Mouse (Mus musculus): ENCODE results near the gene Ddx27. TPM values are rescaled to one million over a fixed set of nuclear protein-coding genes. Genes with fewer than 3 reads are reported as not detected.

Gene Ddx27
- total RNA-seq, 2 experiments from 2014 or later: 22.0 to 23.6 TPM

DNA sequence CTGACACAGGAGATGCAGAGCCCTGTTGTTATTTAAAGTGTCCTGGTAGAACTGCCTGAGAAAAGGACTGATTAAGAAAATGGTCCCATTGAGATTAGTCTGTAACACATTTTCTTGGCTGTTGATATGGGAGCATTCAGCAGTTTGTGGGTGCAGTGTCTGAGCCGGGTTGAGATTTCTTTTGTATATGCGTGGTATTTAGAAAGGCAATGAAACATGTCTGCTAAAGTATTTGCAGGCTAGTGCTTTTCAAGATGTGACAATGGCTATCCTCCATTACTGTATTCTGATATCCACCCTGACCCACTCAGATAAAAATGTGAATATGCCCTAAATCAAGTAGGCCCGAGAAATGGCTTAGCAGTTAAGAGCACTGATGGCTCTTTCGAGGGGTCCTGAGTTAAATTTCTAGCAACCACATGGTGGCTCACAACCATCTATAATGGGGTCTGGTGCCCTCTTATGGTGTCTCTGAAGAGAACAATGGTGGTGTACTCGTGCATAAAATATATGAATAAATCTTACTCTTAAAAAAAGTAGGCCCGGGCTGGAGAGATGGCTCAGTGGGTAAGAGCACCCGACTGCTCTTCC is 49.0 kb downstream of the Ddx27 start:
- no peak for DNase-seq

DNA sequence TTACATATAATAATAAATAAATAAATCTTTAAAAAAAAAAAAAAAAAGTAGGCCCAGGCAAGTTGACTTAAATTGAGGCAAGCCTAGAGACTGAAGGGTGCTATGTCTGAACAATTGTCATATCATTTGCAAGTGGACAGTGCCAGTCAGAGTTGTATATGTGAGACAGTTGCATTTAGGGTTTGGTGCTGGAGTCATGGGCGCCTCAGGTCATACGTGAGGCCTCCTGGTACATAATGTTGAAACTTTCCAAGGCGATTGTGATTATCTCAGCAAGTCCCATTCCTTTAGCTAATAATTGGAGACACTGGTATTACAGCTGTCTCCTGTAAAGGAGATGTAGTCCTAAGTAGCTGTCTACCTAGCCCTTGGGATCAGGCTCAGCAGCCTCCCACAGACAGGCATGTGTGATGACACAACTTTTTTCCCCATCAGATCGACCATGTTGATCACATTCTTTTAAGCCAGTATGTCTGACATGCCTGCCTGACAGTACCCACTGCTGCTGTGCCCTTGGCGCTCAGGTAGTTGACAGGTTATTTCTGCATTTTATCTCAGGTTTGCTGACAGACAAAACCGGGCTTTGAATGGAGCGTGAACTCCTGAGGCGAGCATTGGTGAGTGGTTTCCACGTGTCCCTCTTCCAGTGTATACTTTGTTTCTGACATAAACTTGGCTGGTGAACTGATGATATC is 49.8 kb downstream of the Ddx27 start:
- DNase-seq: no peak

DNA sequence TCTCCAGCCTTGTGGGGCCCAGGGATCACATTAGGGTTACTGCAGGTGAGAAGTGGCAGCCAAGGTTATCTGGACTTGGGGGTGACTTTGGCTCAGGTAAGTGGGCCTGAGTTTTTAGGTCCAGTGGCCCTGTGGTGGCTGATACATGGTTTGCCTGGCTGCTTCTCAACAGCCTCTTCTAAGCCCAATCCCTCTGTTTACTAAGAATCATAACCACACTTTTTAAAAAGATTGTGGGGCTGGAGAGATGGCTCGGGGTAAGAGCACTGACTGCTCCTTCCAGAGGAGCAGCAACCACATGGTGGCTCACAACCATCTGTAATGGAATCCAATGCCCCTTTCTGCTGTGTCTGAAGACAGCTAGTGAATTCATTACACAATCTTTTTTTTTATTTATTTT is 51.0 kb downstream of the Ddx27 start:
- DNase-seq: no peak

DNA sequence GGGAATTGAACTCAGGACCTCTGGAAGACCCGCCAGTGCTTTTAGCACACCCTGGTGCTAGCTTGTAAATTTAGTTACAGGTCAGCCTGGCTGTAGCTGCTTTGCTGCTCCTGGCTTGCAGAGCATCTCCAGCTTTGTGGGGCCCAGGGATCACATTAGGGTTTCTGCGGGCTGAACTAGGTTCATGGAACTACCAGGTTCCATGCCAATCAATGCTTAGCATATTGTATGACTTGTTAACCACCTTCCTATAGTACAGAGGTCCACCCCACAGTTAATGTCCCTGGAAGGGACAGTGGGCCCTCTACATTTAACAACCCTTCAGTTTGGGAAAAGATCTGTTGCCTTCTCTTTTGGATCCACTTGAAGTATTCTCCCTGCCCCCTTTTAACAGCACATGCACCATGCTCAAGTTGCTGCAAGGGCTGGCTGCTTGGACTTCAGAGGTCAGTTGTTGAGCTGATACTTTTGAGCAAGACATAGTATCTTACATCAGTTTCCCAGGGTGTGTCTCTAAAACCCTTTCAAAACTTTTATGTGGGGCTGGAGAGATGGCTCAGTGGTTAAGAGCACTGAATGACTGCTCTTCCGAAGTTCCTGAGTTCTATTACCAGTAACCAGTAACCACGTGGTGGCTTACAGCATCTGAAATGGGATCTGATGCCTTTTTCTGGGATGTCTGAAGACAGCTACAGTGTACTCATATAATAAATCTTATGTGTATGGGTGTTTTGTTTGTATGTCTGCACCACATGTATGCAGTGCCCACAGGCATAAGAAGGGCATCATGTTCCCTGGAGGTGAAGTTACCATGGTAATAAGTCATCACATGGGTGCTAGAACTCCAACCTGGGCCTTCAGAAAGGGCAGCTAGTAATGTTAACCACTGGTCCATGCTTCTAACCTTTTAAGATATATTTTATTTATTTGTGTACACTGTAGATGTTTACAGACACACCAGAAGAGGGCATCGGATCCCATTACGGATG is 51.8 kb downstream of the Ddx27 start:
- DNase-seq: no peak

DNA sequence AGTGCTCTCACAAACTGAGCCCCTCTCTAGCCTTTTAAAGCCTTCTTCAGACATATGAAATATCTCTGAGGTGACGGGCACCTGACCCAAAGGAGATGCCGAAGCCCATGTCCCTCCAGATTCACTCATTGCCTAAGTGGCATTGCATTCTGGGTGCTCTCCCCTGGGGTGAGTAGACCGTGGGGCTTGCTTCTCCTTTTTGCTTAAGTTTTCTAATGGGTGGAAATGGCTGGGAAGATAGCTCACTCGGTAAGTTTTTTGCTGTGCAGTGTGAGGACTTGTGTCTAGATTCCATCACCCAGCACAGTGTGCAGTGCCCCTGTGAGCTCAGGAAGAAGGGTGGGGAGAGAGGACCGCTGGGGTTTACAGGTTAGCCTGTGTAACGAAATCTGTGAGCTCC is 52.6 kb downstream of the Ddx27 start:
- no peak for DNase-seq

DNA sequence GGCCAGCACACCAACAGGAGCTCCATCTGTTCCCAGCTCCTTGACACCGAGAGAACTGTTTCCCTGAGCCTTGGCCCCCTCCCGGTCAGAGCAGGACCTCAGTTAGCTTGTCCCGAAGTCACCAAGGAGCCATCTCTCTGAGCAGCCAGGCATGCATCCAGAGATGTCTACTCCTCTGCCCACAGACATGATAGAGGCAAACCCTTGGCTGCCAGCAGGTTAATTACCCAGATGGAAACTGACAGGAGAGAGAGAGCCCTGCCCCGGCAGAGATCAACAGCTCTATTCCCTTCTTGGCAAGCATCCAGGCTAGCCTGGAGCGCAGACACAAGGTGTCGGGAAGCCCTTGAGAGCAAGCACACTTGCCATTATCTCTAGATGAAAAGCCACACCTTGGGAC is 55.3 kb downstream of the Ddx27 start:
- DNase-seq: no peak

DNA sequence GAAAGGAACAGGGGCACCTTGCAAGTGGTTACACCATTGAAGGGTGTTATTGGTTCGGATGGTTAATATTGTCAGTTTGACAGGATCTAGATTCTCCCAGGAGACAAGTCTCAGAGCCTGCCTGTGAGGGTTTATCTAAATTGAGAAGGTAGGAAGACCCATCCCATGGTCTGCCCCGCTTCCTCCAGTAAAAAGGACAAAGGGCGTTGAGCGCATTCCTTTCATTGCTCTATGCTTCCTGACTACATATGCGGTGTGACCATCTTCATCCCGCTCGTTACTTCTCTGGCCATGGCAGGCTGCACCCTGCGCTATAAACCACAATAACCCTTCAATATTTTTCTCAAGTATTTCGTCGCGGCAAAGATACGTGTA is 56.3 kb downstream of the Ddx27 start:
- DNase-seq: no peak

DNA sequence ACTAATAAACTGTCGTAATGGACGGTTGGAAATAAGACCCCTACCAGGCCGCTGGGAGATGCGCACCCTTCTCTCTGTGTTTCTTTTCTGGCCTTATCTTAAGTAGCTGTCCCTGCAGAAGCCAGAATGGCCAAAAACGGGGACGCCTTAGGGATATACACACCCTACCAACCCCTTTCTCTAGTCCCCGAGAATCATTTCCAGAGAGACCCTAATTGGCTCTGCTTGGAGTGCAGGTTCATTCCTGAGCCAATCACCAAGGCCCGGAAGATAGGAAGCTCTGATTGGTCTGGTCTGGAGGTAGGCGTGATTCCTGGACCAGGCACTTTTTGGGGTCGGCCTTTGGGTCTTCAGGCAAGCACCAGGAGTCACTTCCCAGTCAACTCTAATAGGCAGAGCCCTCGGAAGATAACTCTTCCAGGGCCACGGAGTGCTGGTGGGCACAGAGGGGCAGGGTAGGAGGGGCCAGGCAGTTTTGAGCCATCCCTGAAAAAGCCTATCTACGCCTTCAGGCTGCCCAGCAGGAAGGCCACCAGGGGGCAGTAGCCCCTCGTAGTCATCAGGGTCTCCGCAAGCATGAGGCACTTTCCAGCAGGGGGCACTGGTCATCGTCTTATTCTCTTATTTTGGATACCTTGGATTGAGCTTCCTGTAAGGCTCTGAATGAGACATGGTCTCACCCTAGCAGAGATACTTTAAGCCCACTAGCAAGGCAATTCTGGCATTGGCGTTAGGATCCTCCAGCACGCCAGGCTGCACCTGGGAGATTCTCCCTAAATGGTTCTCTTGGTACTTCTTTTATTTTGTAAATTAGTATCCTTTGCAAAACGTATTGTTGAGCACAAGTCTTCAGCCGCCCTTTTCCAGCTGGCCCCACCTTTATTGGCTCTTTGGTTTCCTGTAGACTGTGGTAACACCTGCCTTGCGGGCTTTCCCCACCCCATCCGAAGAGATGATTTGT is 56.9 kb downstream of the Ddx27 start:
- DNase-seq: peak; percentile 98

DNA sequence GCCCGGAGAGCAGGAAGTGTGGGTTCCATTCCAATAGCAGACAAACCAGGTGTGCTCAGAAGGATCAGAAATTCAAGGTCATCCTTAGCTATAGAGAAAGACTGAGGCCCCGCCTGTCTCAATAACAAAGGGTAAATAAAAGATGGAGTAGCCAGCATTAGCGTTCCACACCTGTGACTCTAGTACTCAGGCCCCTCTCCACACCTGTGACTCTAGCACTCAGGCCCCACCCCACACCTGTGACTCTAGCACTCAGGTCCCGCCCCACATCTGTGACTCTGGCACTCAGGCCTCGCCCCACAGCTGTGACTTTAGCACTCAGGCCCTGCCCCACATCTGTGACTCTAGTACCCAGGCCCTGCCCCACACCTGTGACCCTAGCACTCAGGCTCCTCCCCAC is 59.6 kb downstream of the Ddx27 start:
- no peak for DNase-seq

DNA sequence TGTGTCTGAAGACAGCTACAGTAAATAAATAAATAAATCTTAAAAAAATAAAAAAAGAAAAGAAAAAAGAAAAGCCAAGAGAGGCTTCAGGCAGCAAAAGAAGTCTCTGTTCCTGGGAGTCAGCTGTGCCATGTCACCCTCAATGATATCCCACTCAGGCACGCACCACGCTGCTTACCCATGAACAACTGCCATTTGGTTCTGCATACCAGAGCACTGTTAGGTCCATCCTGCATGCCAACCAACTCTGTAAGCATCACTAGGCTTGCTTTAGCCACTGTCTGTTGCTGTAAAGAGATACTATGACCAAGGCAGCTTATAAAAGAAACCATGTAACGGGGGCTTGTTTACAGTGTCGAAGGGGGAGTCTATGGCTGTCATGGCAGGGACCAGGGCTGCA is 61.4 kb downstream of the Ddx27 start:
- DNase-seq: no peak

DNA sequence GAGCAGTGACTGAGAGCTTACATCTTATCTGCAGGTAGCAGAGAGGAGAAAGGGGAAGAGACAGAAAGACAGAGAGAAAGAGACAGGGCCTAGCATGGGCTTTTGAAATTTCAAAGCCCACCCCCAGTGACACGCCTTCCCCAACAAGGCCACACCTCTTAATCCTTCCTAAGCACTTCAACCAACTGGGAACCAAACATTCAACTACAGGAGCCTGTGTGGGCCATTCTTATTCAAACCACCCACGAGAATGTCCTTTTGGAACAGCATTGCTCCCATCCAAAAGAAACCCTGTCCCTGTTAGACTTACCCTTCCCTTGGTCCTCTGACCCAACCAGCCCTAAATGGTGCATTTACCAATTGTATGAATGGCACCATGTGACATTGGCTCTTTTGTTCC is 61.8 kb downstream of the Ddx27 start:
- DNase-seq: no peak

DNA sequence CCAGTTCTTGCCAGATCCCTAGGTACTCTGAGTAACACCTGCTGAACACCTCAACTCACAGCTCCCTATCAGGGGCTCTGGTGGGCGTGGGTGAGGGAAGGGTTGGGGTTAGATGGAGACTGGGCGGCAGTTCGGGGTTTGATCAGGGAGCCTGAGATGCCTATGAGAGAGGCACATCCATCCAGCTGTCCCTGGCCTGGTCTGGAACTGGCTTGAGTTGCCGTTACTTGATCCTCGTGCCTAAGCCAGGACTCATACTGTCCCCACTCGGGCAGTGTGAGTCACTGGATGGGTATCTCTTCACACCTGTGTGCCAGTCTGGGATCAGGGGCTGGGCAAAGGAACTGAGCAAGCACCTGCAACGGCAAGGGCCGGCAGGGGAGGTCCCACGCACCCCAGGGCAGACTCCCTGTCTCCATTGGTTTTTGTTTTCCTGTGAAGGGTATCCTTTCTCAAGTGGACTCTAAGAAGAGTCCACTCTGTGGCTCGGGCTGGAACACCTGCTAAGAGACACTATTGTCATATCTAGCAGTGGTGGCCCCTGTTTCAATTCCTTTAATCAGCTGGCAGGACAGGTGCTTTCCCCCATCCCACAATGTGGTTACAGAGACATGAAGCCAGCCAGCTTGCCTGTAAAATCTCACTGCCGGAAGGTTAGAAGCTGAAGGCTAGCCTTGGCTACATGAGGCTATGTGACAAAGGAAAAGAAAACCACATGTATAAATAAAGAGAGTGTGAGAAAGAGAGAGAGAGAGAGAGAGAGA is 62.4 kb downstream of the Ddx27 start:
- DNase-seq: no peak

DNA sequence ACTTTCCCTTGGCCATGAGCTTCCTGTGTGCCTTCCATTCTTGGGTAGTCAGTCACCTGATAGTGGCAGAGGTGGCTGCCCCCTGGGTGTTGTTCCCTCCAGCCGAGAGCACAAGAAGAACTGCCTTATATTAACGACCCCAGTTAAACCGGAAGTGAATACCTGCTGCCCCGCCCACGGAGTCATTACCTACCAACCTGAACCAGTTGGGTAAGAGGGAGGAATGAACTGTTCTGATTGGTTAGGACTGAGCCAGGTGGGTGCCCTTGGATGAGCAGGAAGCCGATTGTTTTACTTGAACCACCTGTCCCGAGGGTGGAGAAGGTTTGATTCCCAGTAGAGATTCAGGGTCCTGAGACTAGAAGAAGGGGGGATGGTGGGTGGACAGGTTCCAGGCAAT is 63.5 kb downstream of the Ddx27 start:
- DNase-seq: no peak

DNA sequence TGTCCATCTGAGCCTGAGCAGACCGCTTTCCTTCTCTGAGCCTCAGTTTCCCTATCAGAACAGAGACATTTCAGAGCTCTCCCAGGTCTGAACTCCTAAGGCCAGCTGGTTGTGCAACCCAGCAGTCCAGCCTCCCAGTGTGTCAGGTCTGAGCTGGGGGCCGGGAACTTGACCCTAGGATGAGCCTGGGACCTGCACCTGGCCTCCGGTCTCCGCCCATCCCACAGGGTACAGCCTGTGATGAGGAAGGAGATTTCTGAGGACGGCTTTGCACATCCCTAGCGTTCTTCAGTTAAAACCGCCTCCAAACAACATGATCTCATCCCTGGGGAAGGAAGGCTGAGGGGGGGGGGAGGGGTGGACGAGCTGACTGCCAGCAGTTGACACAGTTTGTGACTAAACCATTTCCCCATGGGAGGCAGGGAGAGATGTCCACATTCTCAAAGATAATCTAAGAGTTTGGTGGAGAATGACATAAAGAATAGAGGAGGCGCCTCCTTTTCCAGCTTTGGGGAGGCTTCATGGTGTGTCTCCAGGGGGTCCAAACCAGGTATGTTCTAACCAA is 64.0 kb downstream of the Ddx27 start:
- no peak for DNase-seq

DNA sequence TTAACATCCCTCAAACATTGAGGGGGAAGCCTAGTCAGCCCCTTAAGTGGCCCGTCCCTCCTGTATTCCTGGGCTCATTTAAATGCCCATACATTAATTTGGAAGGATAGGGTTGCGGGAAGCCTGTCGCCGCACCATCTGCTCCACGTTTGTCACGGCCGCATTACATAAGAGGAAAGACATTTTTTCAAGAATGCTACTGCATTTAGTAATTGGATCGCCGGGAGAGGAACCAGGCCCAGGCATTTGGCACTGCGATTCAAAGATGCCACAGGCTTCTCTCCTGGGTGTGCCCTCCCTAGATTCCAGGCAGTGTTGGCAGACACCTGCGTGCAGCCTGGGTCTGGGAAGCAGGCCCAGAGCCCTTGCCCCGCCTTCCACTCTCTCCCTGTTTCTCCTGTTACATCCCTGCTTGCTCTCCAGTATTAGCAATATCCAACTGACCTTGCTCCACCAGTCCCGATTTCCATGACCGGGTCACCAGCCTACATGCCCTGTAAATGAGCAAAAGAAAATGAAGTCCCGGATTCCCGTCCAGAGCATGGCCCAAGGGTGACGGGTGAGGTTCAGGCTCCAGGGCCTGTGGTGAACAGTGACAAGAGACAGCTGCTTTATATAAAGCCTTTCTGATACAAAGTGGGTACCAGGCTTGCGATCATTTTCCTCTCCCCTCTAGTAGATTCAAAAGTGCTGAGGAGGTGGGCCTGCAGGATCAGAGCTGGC is 64.7 kb downstream of the Ddx27 start:
- peak; percentile 71 for DNase-seq

DNA sequence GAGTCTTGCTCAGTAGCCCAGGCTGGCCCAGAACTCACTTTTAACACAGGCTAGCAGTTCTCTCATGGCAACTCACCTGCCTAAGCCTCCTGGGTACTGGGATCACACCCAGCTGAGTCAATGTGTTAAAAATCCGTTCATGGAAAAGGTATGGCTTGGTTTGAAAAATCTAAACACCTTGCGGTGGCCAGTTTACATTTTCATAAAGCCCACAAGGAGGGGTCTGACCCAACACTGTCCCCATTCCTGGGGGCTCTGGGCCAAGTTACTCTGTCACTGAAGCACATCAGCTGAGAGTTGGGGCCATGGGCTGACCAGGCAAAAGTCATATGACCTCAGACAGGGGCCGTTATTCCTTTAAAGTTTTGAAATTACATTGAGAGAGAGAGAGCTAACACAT is 65.4 kb downstream of the Ddx27 start:
- DNase-seq: no peak

DNA sequence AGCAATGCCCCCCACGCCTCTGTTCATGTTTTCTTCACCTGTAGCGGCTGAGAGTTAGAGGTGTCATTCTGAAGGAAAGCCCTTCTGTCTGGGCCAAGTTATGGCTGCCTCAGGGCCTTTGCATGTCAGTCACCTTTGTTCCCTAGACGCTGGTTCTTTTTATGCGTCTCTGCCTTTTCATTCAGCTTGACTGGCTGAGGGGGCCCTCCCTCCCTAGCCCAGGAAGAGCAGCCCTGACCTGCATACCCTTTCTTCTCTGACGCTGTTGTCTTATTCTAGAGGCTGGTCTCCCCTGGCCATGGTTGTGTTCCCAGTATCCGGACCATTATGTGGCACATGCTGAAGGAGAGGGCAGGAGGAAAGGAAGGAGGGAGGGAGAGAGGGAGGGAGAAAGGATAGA is 66.1 kb downstream of the Ddx27 start:
- no peak for DNase-seq

DNA sequence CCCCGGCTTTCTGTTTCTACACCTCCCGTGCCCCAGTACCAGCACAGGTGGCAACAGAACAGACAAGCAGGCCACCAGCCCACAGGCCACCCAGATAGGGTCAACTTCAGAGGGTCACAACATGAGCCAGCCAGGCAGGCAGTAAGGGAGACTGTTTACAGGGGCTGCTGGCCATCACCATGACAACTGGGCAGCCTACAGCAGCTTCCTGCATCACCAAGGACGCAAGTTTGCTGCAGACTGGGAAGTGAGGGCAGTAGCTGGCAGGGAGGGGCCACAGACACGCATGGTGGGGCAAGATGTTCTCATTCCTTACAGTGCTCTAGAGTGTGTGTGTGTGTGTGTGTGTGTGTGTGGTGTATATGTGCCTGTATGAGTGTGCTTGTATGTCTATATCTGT is 66.6 kb downstream of the Ddx27 start:
- no peak for DNase-seq
